Mouse (Mus musculus) G1E (cell line): Measurements from ENCODE around the gene Atf5.

ENCODE experiments used
- CTCF ChIP-seq: IDR thresholded peaks from 2 replicates; pipeline ENCODE4 v1.5.1; 2012; ENCODE audit warnings: low read depth, low read length, inconsistent platforms, mixed read lengths
- GATA1 ChIP-seq: IDR thresholded peaks from 2 replicates; pipeline ENCODE4 v1.6.1; 2012; ENCODE audit warnings: borderline replicate concordance, low read length, inconsistent platforms, mixed read lengths
- GATA2 ChIP-seq: IDR thresholded peaks from 2 replicates; pipeline ENCODE4 v1.6.1; 2012; ENCODE audit warnings: low read depth, low read length, inconsistent platforms, borderline replicate concordance
- POLR2AphosphoS5 ChIP-seq: IDR thresholded peaks from 2 replicates; pipeline ENCODE4 v1.6.1; 2012; ENCODE audit warnings: low read depth, low read length, inconsistent platforms; ENCODE audit not compliant: insufficient replicate concordance
- TAL1 ChIP-seq: conservative IDR thresholded peaks from 2 replicates; pipeline ENCODE4 v1.6.1; 2012; ENCODE audit warnings: low read depth, low read length, inconsistent platforms, mixed read lengths

- TF ChIP-seq GATA1, result no peak
- no peak for TF ChIP-seq CTCF
- TF ChIP-seq TAL1, result no peak
- no peak for TF ChIP-seq GATA2
- TF ChIP-seq POLR2AphosphoS5, result no peak
Observed at GRCm38 (mm10) chr7:44780101-44780500, 36.4 kb downstream of the Atf5 start.
